15 mouse cellular contexts compared by ENCODE assay signal in genomic region chr2:132039894-132040293, GRCm38 (mm10). TPM values are rescaled to one million over a fixed set of nuclear protein-coding genes. Genes with fewer than 3 reads are reported as not detected.
A peak's percentile ranks its signal among the peaks of the same experiment; 100 is the strongest.
DNase-seq lines count a peak whose midpoint lies in the region; ATAC-seq and TF ChIP-seq lines count a peak whose summit lies in the region.
"Had no signal": no experiment of that assay in that cellular context is flagged by ENCODE, and none has a peak within 500 bp of the region (broad histone marks: within the 10 kb centered on the region; RNA-seq: fewer than 3 reads in every experiment).

No protein-coding gene starts in this region.

- no peaks in the 10 kb centered on the region for H3K27me3 ChIP-seq in thymus, adult 2 months (ENCODE audit: control insufficient read depth, insufficient read depth, low read length)
- no peaks in the 10 kb centered on the region for H3K27me3 ChIP-seq in forebrain, postnatal 0 days (ENCODE audit: insufficient read depth, low read length)
- no peaks in the 10 kb centered on the region for H3K27me3 ChIP-seq in midbrain, postnatal 0 days (ENCODE audit: insufficient read depth, low read length)
- H3K27me3 ChIP-seq: heart, embryonic 12.5 days had no signal

- no peaks in the 10 kb centered on the region for H3K36me3 ChIP-seq in thymus, adult 2 months (ENCODE audit: control insufficient read depth, insufficient read depth, low read length)
- H3K36me3 ChIP-seq in forebrain, postnatal 0 days (ENCODE audit: insufficient read depth) = no peaks in the 10 kb centered on the region
- no peaks in the 10 kb centered on the region for H3K36me3 ChIP-seq in midbrain, postnatal 0 days (ENCODE audit: insufficient read depth, low read length)
- H3K36me3 ChIP-seq: heart, embryonic 12.5 days; limb, embryonic 10.5 days had no signal

- TF ChIP-seq CTCF in thymus, adult 2 months (IDR thresholded peaks at IDR 0.05; ENCODE audit: borderline replicate concordance, control insufficient read depth, extremely low read depth, insufficient read depth, low read length, poor library complexity) = no peak
- no peak for TF ChIP-seq CTCF in bone marrow, adult 2 months (IDR thresholded peaks at IDR 0.05; ENCODE audit: control insufficient read depth, insufficient read depth, low read length)
- no peak for TF ChIP-seq CTCF in forebrain, postnatal 0 days (IDR thresholded peaks at IDR 0.05; ENCODE audit: low read depth)
- TF ChIP-seq CTCF in midbrain, postnatal 0 days (IDR thresholded peaks at IDR 0.05) = no peak

- H3K4me2 ChIP-seq in forebrain, postnatal 0 days (ENCODE audit: low read depth) = no peak overlapping the region
- no peak overlapping the region for H3K4me2 ChIP-seq in midbrain, postnatal 0 days (ENCODE audit: low read depth, low read length, poor library complexity, severe bottlenecking)
- H3K4me2 ChIP-seq: heart, embryonic 12.5 days had no signal

- no peaks in the 10 kb centered on the region for H3K9me3 ChIP-seq in forebrain, postnatal 0 days (ENCODE audit: low read length)
- H3K9me3 ChIP-seq in midbrain, postnatal 0 days (ENCODE audit: low read length) = no peaks in the 10 kb centered on the region
- H3K9me3 ChIP-seq: heart, embryonic 12.5 days; limb, embryonic 10.5 days; megakaryocyte, embryonic 14.5 days had no signal

- H3K9ac ChIP-seq in forebrain, postnatal 0 days = no peak overlapping the region
- H3K9ac ChIP-seq in midbrain, postnatal 0 days (replicated peaks; ENCODE audit: low read length, poor library complexity, severe bottlenecking) = no peak overlapping the region
- H3K9ac ChIP-seq: heart, embryonic 12.5 days had no signal

- no peak for TF ChIP-seq POLR2A in thymus, adult 2 months (IDR thresholded peaks at IDR 0.05; ENCODE audit: control insufficient read depth, extremely low read depth, insufficient read depth, low read length, poor library complexity)
- no peak for TF ChIP-seq POLR2A in bone marrow, adult 2 months (IDR thresholded peaks at IDR 0.05; ENCODE audit: borderline replicate concordance, control insufficient read depth, low read depth, low read length)

- WGBS in thymus, adult 2 months = 8% methylated on average over 7 of the region's 7 CpGs
- WGBS in bone marrow, adult 2 months = 8% methylated on average over 7 of the region's 7 CpGs
- 69% methylated on average over 7 of the region's 7 CpGs for WGBS in forebrain, postnatal 0 days
- 63% methylated on average over 7 of the region's 7 CpGs for WGBS in midbrain, postnatal 0 days

- peak; percentile 40 for DNase-seq in thymus, adult 2 months
- DNase-seq in thymus, adult 18-20 months = no peak
- no peak for DNase-seq in forebrain, postnatal 0 days
- DNase-seq in midbrain, postnatal 0 days (ENCODE audit: low spot score) = no peak
- no peak for DNase-seq in testis, postnatal 14 days (ENCODE audit: low spot score)
- DNase-seq: adrenal gland, postnatal 14 days; cerebellum, postnatal 14 days; heart, postnatal 4 days; kidney, postnatal 14 days; lung, adult 18-20 months had no signal

- H3K4me1 ChIP-seq in thymus, adult 2 months (replicated peaks; ENCODE audit: control insufficient read depth, insufficient read depth, low read length) = peaks cover 22% of the 10 kb centered on the region
- peaks cover 6% of the 10 kb centered on the region for H3K4me1 ChIP-seq in bone marrow, adult 2 months (ENCODE audit: control insufficient read depth, insufficient read depth, low read length)
- H3K4me1 ChIP-seq in forebrain, postnatal 0 days (ENCODE audit: insufficient read depth) = no peaks in the 10 kb centered on the region
- no peaks in the 10 kb centered on the region; the same call in 1 of the 2 replicates for H3K4me1 ChIP-seq in midbrain, postnatal 0 days (ENCODE audit: insufficient read depth, low read length)

- peak; percentile 56 for ATAC-seq in megakaryocyte-erythroid progenitor cell, adult 5-6 weeks (replicated peaks; ENCODE audit: low FRiP score, low TSS enrichment, poor library complexity, severe bottlenecking)
- ATAC-seq in forebrain, postnatal 0 days = no peak
- no peak for ATAC-seq in midbrain, postnatal 0 days (ENCODE audit: low FRiP score)

- no peak overlapping the region for H3K4me3 ChIP-seq in thymus, adult 2 months (ENCODE audit: control insufficient read depth, insufficient read depth, low read length)
- H3K4me3 ChIP-seq in bone marrow, adult 2 months (replicated peaks; ENCODE audit: control insufficient read depth, low read depth, low read length) = no peak overlapping the region
- no peak overlapping the region for H3K4me3 ChIP-seq in forebrain, postnatal 0 days (ENCODE audit: low read depth, low read length)
- H3K4me3 ChIP-seq in midbrain, postnatal 0 days (ENCODE audit: low read depth, low read length) = no peak overlapping the region
- H3K4me3 ChIP-seq: heart, embryonic 12.5 days; limb, embryonic 10.5 days; megakaryocyte, embryonic 14.5 days had no signal

- H3K27ac ChIP-seq in thymus, adult 2 months (ENCODE audit: control insufficient read depth, insufficient read depth, low read length) = peak overlapping the region; percentile 33; the same call in 1 of the 2 replicates
- H3K27ac ChIP-seq in bone marrow, adult 2 months (ENCODE audit: control insufficient read depth, insufficient read depth, low read depth, low read length, poor library complexity) = peak overlapping the region; percentile 1; the same call in 1 of the 2 replicates
- no peak overlapping the region for H3K27ac ChIP-seq in forebrain, postnatal 0 days (ENCODE audit: low read depth, low read length)
- H3K27ac ChIP-seq in midbrain, postnatal 0 days (ENCODE audit: low read depth, low read length) = no peak overlapping the region
- H3K27ac ChIP-seq: limb, embryonic 10.5 days had no signal

RNA-seq across cellular contexts. Expression of gene Rassf2, which starts 9.8 kb away (rescaled TPM):
- 110 and 111 TPM in 2 replicates for polyA plus RNA-seq in thymus, adult 2 months (2012; rRNA removed)
- 17.9 and 35.7 TPM in 2 replicates for polyA plus RNA-seq in bone marrow, adult 2 months (2011; ENCODE audit: insufficient read depth, insufficient read length, low replicate concordance, missing spikeins)
- total RNA-seq in megakaryocyte-erythroid progenitor cell, adult 5-6 weeks (2014; fragmentation: Nextera tagmentation) = 4.3 and 10.8 TPM in 2 replicates
- total RNA-seq in megakaryocyte-erythroid progenitor cell, adult 5-6 weeks (2017) = 2.3 and 4.8 TPM in 2 replicates
- total RNA-seq in forebrain, postnatal 0 days (2014; rRNA removed) = 32.8 and 33.5 TPM in 2 replicates
- polyA plus RNA-seq in forebrain, postnatal 0 days (2015; fragmentation: Nextera tagmentation; extraction: Ambion mirVana) = 15.3 and 19.4 TPM in 2 replicates
- total RNA-seq in midbrain, postnatal 0 days (2014; rRNA removed) = 32.0 and 37.8 TPM in 2 replicates
- polyA plus RNA-seq in midbrain, postnatal 0 days (2015; fragmentation: Nextera tagmentation; extraction: Ambion mirVana) = 15.9 and 16.7 TPM in 2 replicates

Comparison
In these comparisons a context has a peak if more than half of its experiments do, and no peak if none do; other contexts are left out.
1. H3K27ac ChIP-seq: peak in thymus, adult 2 months (single experiment) and bone marrow, adult 2 months (single experiment); none in forebrain, postnatal 0 days (single experiment) and midbrain, postnatal 0 days (single experiment).